Mouse (Mus musculus) gastrocnemius, adult 18-20 months (tissue): ENCODE data around the gene Inka1. TPM values are rescaled to one million over a fixed set of nuclear protein-coding genes. Genes with fewer than 3 reads are reported as not detected.
A peak's percentile ranks its signal among the peaks of the same experiment; 100 is the strongest.
"Not testable (repeated sequence)": the region's sequence is repeated elsewhere in the genome, so short reads cannot be mapped to it uniquely, and the experiment has no call there.

Experiments used
- DNase-seq: peaks from one replicate; pipeline ENCODE4 v3.0.0; 2021; ENCODE audit warnings: low spot score
- long read RNA-seq, 2 experiments: library from polyadenylated mRNA; stranded (forward); transcript quantifications; one replicate each; pipeline ENCODE4 v2.0.0; 2021
- total RNA-seq, 2 experiments: library from RNA; stranded (reverse); gene quantifications; 2 replicates each; pipeline ENCODE4 v1.2.3; 2021

The Inka1 gene
- total RNA-seq: 1 to 10 TPM; 1.5 to 3.0 TPM
- long read RNA-seq, experiment 1, partial matches to known transcripts: 0 of 1 reads
- long read RNA-seq, experiment 1, other reads (novel, unspliced or antisense): 0 of 1 reads
- long read RNA-seq, experiment 2: 0 reads

GRCm38 (mm10) chr9:107985131-107986119 lies at the start of gene Inka1:
TSS of gene Inka1 (minus strand) at chr9:107985879.
- DNase-seq: peak; percentile 85

DNA sequence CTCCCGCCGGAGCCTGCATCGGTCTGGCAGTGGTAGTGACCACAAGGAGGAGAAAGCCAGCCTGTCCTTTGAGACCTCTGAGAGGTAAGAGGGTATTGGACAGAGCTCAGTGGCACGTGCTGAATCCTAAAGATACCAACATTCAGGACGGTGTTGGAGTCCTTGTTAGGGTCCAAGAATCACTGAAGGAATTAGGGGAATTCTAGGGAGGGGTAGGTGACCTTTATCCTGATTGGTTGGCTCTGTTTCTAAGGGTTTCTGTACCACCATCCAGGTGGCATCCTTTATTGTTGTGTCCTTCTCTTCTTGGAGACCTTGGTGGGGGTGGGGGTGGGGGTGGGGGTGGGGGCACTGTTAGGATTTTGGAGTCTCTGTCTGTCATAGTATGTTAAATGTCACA lies 46.4 kb upstream of the Inka1 start:
- no peak for DNase-seq

- no peak for DNase-seq
These were observed 42.2 kb upstream of the Inka1 start for GRCm38 (mm10) chr9:108027867-108028266.

DNA sequence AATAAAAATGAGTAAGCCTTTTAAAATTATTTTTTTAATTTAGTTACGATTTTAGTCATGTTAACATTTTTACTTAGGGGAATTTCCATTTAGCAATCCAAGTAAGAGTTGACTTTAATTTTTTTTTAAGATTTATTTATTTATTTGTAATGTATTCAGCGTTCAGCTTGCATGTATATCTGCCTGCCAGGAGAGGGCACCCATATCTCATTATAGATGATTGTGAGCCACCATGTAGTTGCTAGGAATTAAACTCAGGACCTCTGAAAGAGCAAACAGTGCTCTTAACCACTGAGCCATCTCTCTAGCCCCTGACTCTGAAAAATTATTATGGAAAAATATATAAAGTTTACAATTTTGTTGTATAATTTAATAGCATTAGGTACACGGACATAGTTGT lies 40.9 kb upstream of the Inka1 start:
- no peak for DNase-seq

DNA sequence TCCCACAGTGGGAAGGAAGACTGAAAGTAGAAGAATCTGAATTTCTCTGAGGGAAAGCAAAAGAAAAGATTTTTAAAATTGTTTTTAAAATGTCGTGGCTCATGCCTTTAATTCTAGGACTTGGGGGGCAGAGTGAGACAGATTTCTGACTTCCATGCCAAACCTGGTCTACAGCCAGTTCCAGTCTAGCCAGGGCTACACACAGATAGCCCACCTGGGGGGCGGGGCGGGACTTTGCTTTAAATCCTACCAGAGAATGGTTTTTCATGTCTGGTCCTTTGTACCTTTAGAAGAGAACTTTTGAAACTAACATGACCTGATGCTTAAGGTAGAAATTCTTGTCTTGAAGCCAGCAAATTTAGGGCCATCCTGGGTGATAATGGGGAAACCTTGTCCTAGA lies 37.5 kb upstream of the Inka1 start:
- DNase-seq: no peak

GRCm38 (mm10) chr9:108020741-108021140 lies 35.1 kb upstream of the Inka1 start:
- no peak for DNase-seq

DNA sequence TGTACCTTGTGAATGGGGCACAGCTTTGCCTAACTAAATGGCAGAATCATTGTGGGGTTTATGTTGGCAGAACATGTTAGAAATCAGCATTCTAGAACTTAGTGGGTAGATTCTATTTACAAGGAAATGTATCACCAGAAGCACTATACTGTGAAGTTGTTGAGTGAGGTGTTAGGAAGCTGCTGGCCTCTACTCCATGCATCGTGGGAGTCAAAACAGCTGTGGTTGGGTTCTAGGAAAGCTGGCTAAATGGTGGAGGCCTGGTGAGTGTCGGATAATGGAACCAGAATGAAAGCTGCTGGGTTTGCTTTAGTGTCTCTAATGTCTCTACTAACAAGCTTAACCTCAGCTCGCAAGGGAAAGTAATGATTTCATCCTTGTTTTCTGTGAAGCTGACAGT lies 31.4 kb upstream of the Inka1 start:
- DNase-seq: no peak

DNA sequence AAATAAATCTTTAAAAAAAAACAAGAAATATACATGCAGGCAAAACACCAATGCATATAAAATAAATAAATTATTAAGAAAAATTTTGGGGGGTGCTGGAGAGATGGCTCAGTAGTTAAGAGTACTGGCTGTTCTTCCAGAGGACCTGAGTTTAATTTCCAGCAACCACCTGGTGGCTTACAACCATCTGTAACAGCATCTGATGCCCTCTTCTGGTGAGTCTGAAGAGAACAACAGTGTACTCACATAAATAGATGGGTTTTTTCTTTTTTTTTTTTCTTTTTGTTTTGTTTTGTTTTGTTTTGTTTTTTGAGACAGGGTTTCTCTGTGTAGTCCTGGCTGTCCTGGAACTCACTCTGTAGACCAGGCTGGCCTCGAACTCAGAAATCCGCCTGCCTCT lies 27.9 kb upstream of the Inka1 start:
- DNase-seq: not testable (repeated sequence)

GRCm38 (mm10) chr9:108010385-108010784 lies 24.7 kb upstream of the Inka1 start:
- DNase-seq: no peak

GRCm38 (mm10) chr9:108008041-108008440 lies 22.4 kb upstream of the Inka1 start:
- DNase-seq: no peak

- no peak for DNase-seq
These were observed 17.8 kb upstream of the Inka1 start for GRCm38 (mm10) chr9:108003531-108003890.

DNA sequence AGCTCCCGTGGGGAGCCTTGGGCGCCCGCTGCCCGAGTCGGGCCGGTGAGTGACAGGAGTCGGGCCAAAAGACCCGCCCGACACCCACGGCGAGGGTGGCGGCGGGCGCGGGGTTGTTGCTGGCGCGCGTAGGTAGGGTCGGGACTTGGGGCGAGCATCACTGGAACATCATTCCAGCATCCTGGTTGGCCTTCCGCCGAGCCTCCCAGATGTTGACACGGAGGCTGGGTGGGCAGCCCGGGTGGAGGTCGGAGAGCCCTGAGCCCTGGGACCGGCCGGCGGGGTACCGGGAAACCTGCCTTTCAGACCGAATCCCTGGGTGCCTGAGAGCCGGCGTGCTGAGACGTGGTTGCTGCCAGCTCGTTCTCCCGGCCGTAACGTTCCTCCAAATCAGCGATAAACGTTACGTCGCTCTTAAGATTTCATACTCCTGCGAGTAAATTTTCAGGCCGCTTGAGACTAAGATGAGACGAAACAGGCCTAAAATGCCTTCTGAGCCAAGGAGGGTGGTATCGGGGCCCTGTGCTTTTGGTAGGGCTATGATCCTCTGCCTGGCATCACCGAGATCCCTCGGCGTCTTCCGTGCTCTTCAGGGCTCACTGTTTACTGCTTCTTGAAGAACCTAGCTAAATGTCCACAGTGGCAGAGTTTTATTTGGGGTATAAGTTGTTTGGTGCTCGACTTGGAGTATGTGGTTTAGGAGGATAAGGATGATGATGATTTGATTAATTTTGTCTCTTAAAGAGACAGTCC lies 17.3 kb upstream of the Inka1 start:
- peak; percentile 37 for DNase-seq

DNA sequence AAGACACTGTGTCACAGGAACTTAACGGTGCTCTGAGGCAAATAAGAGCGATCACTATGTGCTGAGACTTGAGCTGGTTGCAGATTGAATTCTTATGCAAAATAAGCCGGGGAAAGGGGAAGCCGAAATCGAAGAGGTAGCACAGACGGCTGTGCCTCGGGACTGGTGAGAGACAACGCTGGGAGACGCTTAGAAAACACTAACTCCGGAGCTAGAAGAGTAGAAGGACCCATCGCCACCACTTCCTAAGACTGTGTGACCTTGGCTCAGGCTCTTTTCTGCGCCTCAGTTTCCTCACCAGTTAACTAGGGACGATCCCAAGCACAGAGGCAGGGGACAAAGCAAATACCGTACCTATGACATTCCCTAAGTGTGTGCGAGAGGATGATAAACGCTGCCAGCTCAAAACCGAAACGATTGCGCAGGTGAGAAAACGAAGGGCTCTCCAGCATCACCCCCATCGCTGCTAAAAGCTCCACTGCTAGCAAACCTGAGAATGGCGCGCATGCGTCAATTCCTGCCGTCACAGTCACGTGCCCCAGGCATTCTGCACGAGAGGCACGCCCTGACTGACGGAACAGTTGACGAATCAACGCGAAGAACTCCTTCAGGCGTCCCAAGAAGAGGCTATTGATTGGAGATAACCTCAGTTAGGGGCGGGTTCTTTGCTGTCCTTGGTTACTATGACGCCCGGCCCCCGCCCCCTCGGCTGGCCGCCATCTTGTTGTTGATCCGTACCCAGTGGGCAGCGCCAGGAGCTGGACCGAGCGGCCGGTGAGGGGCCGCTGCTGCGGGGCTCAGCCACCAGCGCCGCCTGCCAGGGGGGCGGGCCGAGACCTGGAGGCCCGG lies 16.5 kb upstream of the Inka1 start, which contains the start of gene Ip6k1:
Gene Ip6k1 (plus strand): TSS at position 580 of the 849 bp plus-strand sequence.
- peak; percentile 100 for DNase-seq

- no peak for DNase-seq
These were observed 10.4 kb upstream of the Inka1 start, which contains the start of gene Gm20662 for GRCm38 (mm10) chr9:107996049-107996448. TSS of gene Gm20662 (plus strand) at chr9:107996349.

DNA sequence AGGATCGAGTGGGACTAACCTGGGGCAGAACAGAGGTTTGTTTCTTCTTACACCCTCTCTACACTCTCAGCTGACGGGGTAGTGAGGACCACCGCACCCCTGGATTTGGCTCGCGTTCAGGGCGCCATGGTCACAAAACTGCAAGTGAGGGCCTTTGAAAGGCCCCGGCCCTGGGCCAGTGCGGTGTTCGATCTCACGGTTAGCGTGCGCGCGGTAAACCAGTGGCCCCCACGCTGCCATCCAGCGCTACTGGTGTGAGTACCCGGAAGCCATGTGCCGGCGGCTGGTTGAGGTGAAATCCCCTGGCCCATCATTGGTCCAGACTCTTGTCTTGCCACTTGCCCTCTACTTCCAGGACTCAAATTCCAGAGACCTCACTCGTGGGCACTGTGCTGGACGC lies 9.8 kb upstream of the Inka1 start:
- no peak for DNase-seq

- no peak for DNase-seq
These were observed 8.8 kb upstream of the Inka1 start for GRCm38 (mm10) chr9:107994464-107994863.

DNA sequence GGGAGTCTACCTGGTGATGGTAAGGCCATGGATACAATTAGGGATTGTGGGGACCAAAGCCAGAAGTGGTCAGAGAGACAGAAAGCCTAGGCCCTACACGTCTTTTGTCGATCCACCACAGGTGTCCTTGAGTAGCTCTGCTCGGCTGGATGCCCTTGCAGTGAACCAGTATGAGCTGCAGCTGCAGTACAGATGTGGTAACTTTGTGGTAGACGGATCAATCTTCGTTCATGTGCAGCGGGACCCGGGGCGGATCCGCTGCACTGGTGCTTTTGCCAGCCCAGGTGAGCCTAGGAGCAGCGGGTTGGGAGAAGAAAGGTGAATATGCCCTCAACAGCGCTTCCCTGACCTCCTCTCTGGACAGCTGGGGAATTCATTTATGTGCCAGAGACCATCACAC lies 7.3 kb upstream of the Inka1 start:
- no peak for DNase-seq

GRCm38 (mm10) chr9:107992197-107992596 lies 6.5 kb upstream of the Inka1 start, which contains the start of gene Cdhr4:
TSS of gene Cdhr4 (plus strand) at chr9:107992497.
- no peak for DNase-seq

DNA sequence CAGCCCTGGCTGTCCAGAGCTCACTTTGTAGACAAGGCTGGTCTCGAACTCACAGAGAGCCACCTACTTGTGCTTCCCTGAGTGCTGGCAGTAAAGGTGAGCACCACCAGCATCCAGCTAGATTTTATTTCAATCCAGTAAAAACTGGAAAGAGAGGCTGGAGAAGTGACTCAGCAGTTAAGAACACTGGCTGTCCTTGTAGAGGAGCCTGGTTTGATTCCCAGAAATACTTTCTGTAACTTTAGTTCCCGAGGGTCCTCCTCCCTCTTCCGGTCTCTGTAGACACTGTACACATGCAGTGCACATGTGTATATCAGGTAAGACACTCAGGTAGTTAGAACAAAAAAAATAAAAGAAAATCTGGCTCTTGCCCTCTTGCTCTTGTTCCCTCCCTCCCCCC lies 2.3 kb upstream of the Inka1 start:
- no peak for DNase-seq

- peak; percentile 87 for DNase-seq
These were observed 697 bp upstream of the Inka1 start for GRCm38 (mm10) chr9:107986376-107986775.

DNA sequence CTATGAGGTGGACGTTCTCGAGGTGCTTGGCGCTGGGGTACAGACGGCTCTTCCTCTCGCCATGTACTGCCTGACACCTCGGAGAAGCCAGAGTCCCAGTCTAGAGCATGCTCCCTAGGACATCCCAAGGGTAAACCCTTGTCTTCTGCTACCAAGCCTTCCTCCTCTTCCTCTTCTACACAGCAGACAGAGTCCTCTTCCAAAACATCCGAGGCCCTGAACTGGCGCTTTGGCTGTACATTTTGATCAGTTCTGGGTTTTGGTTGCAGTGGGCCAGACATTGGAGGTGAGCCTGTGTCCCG lies 974 bp downstream of the Inka1 start:
- no peak for DNase-seq
